Mouse (Mus musculus) layer of hippocampus, postnatal 36 days (tissue): ENCODE data around the gene N6amt1. TPM values are rescaled to one million over a fixed set of nuclear protein-coding genes. Genes with fewer than 3 reads are reported as not detected.

Experiments used
- DNase-seq, 2 experiments: peaks; one replicate each; pipeline ENCODE4 v3.0.0; 2022
- total RNA-seq, 2 experiments: library from RNA; stranded (reverse); gene quantifications; 2 replicates each; pipeline ENCODE4 v1.2.3; 2021

The N6amt1 gene
- total RNA-seq, 2 experiments from 2014 or later = 18.9 to 20.0 TPM

GRCm38 (mm10) chr16:87387444-87387977 is 33.5 kb downstream of the N6amt1 start:
- DNase-seq = no peak

- DNase-seq = peak; percentile 40 to 45
Observed at GRCm38 (mm10) chr16:87393813-87394548, 40.0 kb downstream of the N6amt1 start.

GRCm38 (mm10) chr16:87405001-87405400 is 51.0 kb downstream of the N6amt1 start:
- DNase-seq = no peak

Other genes starting within 250 kb of the N6amt1 start
- 10 to 100 TPM; 46.9 to 50.0 TPM for gene Ltn1, start 78.4 kb downstream of the N6amt1 start, total RNA-seq
- 10 to 100 TPM in 1 of 2 experiments, 1 to 10 TPM in 1; 9.1 to 10.3 TPM for gene Rwdd2b, start 86.4 kb downstream of the N6amt1 start, total RNA-seq
- 10 to 100 TPM; 42.0 to 47.6 TPM for gene Usp16, start 100.5 kb downstream of the N6amt1 start, total RNA-seq
- gene Cct8, start 141.7 kb downstream of the N6amt1 start, total RNA-seq = 100 to 1,000 TPM; 171 to 186 TPM
- gene Map3k7cl, start 199.1 kb downstream of the N6amt1 start, total RNA-seq = under 1 TPM; 0.27 to 0.83 TPM